Mouse (Mus musculus) cerebellum, adult 9-10 months (tissue): ENCODE data around the gene Ppp2r5a.
A peak's percentile ranks its signal among the peaks of the same experiment; 100 is the strongest.

Source experiments
- DNase-seq: peaks from one replicate; pipeline ENCODE4 v3.0.0; 2022

The Ppp2r5a gene

DNA sequence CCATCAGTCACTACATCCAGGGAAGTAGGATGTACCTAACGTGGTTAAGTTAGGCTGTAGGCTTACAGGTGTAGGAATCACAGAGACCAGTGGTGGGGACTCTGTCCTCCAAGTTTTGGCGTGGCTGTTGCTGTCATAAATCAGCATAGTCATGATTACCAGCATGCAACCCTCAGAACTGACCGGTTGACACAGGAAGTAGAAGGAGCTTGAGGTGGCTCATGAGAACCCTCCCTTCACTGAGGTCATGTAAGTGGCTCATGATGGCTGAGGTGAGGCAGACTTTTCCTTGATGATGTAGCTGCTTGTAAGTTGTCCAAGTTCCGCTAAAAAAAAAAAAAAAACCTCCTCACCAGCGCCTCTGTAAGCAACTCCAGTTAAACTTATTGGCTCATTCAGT is 14.0 kb upstream of the Ppp2r5a start:
- DNase-seq, result no peak

DNA sequence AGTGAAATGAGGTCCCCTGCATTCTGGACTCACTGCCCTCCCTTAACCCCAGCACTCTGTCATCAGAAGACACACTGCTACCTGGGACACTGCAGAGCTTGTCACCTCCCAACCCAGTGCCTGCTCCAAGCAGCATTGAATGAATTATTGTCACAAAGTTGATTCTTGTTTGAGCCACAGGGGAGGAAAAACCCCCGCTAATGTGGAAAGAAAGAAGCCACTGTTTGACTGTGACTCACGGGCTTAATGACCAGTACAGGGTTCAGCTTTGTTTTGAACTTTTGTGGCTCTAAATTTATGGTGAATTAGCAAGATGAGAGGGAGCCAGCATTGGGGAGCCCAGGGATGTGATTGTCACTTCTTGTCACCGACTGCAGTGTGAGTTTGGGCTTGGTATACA is 13.5 kb upstream of the Ppp2r5a start:
- no peak for DNase-seq

DNA sequence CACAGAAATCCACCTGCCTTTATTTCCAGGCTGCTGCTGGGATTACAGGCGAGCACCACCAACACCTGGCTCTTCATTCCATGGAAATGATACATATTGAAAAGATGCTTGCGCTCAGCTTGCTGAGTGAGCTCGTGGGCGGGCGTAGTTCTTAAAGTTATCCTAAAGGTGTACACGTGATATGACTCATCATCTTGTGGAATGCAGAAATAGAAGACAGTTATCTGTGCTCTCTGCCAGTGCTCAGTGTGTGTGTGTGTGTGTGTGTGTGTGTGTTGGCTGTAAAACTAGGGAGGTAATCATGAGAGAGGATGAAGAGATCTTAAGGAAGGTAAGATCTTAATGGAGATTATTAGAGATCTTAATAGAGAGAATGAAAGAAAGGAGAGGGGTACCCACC is 11.4 kb upstream of the Ppp2r5a start:
- DNase-seq, result no peak

GRCm38 (mm10) chr1:191413691-191414415 is 10.8 kb upstream of the Ppp2r5a start:
- no peak for DNase-seq

DNA sequence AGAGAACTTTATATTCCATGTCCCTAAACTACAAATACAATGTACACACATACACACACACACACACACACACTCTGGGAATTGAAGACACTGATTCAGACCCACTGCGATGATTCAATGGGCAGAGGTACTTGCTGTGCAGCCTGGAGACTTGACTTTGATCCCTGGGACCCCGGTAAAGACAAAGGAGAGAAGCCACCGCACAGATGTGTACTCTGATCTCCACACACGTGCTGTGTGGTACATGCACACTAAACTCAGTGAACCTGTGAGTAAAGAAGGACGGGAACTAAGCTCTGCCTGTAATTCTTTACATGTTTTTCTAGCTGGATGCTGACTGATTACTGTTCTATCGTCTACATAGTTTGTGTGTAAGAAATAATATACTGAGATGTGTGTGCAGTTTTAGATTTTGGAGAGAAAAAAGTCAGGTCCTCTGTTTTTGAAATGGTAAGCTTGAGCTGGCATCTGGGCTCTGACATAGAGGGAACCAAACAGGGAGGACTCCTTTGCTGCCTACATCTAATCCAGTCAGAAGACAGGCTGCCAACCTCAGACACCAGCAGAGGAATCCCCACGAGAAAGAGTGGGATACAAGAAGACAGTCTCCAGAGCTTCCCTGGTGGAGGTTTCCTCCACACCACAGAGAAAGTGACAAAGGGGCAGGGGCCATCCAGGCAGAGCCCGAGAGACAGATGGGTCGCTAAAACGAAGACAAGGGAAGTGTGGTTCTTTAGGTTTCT is 7.4 kb upstream of the Ppp2r5a start:
- no peak for DNase-seq

DNA sequence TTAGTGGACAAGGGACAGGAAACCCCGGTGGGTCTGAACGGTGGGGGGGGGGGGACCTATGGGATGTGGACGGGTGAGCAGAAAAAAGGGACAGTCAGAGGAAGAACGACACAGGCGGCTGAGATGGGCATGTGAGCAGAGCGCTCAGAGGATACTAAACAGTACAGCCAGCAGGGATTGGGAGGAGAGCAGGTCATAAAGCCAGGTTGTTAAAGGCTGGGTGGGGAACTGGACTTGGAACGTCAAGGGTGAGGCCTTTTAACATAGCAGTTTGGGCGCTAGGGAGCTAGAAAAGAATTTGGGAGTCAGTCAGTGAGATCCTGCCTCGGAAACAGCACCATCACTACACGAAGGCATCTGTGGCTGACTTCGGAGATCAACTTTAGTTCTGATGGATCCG is 4.2 kb upstream of the Ppp2r5a start:
- no peak for DNase-seq

GRCm38 (mm10) chr1:191406516-191406915 is 3.4 kb upstream of the Ppp2r5a start:
- DNase-seq, result no peak

DNA sequence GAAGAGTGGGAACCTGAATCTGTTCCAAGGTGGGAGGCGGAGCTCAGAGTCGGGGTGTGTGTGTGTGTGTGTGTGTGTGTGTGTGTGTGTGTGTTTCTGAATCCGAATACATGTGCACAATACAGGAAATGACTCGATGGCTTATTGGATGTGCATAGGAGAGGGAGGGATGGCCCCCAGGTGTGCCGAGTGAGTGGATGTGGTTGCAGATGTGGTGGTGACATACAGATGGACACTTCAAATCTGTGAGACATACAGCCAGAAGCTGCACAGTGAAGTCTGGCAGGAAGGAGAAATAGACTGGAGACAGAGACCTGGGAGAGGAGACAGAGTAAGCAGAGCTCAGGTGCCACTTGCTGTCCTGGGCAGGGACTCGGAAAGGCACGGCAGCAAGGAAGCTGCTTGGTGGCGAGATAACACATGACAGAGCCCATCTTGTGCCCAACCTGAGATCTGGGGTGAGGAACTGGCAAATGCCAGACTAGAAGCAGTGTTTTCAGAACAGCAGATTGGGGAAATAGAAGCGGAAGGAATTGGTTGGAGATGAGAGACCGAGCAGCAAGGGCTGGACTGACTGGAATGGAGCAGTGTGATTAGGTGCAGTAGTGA is 1.8 kb upstream of the Ppp2r5a start:
- DNase-seq, result no peak

DNA sequence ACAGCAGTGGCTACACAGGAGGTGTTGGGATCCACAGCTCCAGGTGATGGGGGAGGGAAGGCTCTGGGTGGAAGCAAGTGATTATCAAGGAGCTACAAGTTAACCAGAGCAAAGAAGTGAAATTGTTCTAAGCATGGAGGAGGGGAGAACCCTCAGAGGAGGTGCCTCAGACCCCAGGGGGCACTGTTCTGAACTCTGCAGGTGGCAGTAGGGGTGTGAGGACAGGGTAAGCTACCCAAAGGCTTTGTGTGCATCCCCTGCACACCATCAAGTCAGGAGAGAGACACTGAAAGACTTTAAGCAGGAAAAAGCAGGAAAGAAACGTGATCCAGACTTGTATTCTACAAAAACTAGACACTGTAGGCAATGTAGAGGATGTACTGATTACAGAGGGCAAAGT is 1.2 kb upstream of the Ppp2r5a start:
- no peak for DNase-seq

GRCm38 (mm10) chr1:191402506-191402905 is 566 bp downstream of the Ppp2r5a start:
- no peak for DNase-seq

- peak; percentile 99 for DNase-seq
Measured at GRCm38 (mm10) chr1:191396897-191397849, 5.9 kb downstream of the Ppp2r5a start.

DNA sequence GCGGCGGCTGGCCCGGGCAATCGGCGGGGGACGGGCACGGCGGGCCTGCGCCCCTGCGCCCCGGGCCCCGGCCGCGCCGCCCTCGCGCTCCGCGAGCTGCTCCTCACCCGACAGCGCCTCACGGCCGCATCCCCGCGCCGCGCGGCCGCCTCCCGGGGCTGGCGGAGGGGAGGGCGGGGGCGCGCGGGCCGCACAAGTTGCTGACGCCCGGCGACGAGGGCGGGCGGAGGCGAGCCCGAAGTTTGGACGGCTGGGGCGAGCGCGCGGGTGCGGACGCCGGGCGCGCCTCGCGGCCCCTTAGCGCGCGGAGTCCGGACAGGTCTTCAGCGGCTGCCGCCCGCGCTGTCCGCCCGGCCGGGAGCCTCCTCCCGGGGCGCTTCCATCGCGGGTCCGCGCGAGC is 6.6 kb downstream of the Ppp2r5a start:
- DNase-seq, result no peak

GRCm38 (mm10) chr1:191395871-191396433 is 7.1 kb downstream of the Ppp2r5a start:
- DNase-seq, result peak; percentile 43

GRCm38 (mm10) chr1:191395200-191395599 is 7.9 kb downstream of the Ppp2r5a start:
- no peak for DNase-seq

DNA sequence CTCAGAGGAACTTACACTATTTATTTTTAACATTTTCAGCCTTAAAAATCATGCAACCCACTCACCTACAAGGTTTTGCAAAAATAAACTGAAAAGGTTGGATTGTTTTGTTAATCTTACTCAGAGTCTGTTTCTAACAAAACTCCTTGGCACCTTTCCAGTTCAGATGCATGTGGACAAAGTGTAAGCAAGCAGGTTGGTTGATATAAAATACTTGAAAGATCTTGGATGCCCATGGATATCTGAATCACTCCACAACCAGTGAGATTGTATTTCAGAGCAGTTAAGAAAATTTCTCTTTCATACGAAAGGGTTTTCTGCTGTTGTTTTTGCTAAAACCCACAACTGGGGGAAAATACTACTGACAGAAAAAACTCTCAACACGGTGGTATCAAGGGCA is 8.9 kb downstream of the Ppp2r5a start:
- no peak for DNase-seq

- no peak for DNase-seq
Measured at GRCm38 (mm10) chr1:191393536-191393935, 9.5 kb downstream of the Ppp2r5a start.

- DNase-seq, result peak; percentile 73
Measured at GRCm38 (mm10) chr1:191391311-191391710, 11.8 kb downstream of the Ppp2r5a start.

- DNase-seq, result no peak
Measured at GRCm38 (mm10) chr1:191384786-191385430, 18.2 kb downstream of the Ppp2r5a start.

- no peak for DNase-seq
Measured at GRCm38 (mm10) chr1:191381955-191382736, 20.9 kb downstream of the Ppp2r5a start.

- DNase-seq, result no peak
Measured at GRCm38 (mm10) chr1:191380843-191381242, 22.2 kb downstream of the Ppp2r5a start.

DNA sequence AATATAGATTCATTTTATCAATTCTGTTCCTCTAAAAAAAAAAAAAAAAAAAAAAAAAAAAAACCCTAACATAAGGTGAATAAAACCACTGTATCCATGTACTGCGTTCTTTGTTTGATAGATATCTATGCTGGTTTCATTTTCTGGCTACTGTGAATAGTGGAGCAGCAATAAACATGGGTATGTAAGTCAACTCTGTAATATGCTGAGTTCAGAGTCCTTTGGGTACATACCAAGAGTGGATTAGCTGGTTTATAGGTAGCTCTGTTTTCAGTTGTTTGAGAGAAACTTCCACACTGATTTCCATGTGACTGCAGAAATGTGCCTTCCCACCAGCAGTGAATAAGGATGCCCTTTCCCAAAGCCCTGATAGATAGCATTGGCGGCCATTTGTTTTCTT is 25.0 kb downstream of the Ppp2r5a start:
- DNase-seq, result no peak
